Mouse (Mus musculus) NIH3T3 (cell line): ENCODE measurements around the gene Phf11b.
A peak's percentile ranks its signal among the peaks of the same experiment; 100 is the strongest.
"Not testable (repeated sequence)": the region's sequence is repeated elsewhere in the genome, so short reads cannot be mapped to it uniquely, and the experiment has no call there.

Source experiments
- DNase-seq: peaks from one replicate; pipeline ENCODE4 v3.0.0-alpha.2; 2012; ENCODE audit warnings: low read depth

The Phf11b gene

DNA sequence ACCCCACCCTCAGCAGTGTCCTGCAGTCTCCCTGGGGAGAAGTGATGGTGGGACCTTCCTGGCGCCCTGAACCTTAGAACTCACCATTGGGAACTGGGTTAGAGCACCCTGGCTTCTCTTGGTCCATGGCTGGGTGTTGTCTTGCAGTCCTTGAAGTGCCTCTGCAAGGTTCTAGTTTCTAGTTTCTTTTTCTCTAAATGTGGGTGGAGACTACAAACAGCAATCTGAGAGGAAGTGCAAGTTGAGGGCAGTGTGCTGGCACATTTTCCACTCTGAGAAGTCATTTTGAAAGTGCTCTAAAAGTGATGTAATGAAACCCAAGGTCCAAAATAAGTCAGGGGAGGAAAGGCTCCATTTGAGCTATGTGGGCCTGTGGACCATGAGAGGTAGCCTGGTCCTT lies at the start of gene Phf11b:
Gene Phf11b (minus strand): TSS at position 163 of the 400 bp plus-strand sequence.
- DNase-seq = peak; percentile 8

- DNase-seq = not testable (repeated sequence)
Observed at GRCm38 (mm10) chr14:59390181-59390580, 49.0 kb upstream of the Phf11b start.

DNA sequence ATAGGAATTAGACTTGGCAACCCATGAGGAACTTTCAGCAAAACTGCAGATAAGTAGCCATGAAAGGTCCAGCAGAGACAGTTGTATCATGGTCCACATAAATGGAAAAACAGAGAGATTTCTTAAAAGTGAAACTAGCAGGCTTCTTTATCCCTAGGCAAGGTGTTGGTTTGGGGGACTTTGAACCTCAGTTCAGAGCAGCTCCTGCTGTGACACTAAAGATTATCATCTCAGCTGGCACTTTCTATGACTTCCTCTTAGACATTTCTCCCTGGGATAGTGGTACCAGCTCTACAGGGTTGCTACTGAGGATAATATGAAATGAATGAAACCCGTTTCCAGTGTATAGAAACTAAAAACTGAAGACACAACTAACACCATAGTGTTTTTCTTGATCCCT lies 48.4 kb upstream of the Phf11b start:
- DNase-seq = no peak

- DNase-seq = no peak
Observed at GRCm38 (mm10) chr14:59370348-59371068, 29.4 kb upstream of the Phf11b start.

DNA sequence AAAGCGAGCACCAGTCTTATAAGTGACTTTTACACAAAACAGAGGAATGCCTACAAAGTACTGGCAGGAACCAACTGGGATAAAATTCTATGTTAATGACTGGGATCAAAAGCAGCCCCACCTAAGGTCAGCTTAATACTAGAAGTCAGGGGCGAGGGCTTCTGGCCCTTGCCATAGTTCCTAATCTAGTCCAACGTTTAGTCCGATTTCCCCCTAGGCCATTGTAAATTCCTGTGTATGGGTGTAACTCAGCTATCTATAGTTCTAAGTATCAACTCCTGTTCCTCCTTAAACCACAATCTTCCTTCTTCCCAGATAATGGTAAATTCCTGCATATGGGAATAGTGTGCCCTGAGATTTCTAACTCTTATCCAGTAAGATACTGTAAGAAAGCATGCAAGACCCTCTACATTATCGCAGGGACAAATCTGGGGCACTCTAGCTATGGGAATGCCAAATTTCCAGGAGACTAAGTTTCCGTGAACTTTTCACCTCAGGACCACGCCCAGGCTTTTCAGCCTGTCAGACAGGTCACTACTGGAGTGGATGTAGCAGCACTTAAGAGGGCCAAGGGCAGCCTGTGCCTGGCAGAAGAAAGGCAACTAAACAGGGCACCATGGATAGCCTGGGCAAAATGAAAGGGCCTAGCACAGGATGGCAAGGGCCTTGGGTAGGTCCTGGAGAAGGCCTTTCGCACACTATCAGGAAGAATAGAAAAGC lies 25.4 kb upstream of the Phf11b start:
- DNase-seq = no peak

GRCm38 (mm10) chr14:59365244-59365644 lies 24.1 kb upstream of the Phf11b start, which contains the start of gene Phf11d:
TSS of gene Phf11d (minus strand) at chr14:59365470.
- DNase-seq = peak; percentile 78

- no peak for DNase-seq
Observed at GRCm38 (mm10) chr14:59339541-59339940, 1.6 kb downstream of the Phf11b start.

- DNase-seq = not testable (repeated sequence)
Observed at GRCm38 (mm10) chr14:59336056-59336455, 5.1 kb downstream of the Phf11b start.

DNA sequence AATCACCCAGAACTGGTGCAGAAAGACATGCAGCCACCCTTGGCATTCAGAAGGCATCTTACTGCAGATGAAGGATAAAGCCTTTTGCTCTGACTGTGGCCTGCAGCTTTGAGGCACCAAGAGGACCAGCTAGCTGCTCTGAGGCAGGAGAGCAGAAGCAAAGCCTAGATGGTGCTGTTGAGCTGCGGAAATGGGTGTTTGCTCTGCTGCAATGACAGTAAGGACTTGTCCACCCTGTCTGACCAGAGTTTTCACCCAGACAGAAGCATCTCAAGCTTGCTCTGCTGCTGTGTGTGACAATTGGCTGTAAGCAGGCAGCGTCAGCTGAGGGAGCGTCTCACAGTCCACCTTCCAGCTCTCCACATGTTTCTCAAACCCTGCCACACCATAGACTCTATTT lies 10.7 kb downstream of the Phf11b start:
- DNase-seq = peak; percentile 37

DNA sequence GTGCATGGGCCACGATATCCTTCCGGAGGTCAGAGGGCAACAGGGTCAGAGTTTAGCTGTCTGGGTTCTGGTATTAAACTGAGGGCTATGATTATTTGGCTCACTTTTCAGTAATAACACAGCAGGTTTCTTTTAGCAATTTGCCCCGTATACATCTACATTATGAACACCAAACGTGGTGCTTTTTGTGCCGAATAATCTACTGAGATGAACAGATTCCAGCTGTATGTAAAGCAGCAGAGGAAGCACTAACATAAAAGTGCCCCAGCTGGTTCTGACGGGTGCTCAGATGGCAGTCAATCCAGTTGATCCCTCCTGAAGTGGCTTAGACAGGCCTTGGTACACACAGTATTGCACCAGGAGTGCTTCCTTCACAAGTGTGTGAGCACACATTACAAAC lies 21.2 kb downstream of the Phf11b start:
- DNase-seq = not testable (repeated sequence)

- not testable (repeated sequence) for DNase-seq
Observed at GRCm38 (mm10) chr14:59319036-59319435, 22.1 kb downstream of the Phf11b start.

- DNase-seq = peak; percentile 2
Observed at GRCm38 (mm10) chr14:59297391-59297790, 43.8 kb downstream of the Phf11b start, which contains the start of gene Phf11a. TSS of gene Phf11a (minus strand) at chr14:59297522.

GRCm38 (mm10) chr14:59291769-59292168 lies 49.4 kb downstream of the Phf11b start:
- not testable (repeated sequence) for DNase-seq

DNA sequence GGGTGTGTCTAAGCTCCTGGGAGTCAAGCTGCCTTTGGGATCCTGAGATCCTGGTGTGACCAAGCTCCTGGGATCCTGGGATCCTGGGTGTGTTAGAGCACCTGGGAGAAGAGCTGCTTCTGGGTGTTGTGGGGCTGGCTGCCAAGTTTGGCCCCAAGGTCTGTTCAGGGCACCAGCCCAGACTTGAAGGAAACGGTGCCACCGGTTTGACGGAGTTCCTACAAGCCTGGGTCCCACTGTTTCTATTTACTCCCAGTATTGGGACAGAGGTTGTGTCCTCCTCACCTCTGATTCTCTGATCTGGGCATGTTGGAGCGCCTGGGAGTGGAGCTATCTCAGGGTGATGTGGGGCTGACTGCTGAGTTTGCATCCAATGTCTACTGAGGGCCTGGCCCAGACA lies 66.2 kb downstream of the Phf11b start:
- DNase-seq = not testable (repeated sequence)
